Mouse (Mus musculus): ENCODE results near the gene Idua.

The Idua gene

GRCm38 (mm10) chr5:108654444-108654990, 5.6 kb upstream of the Idua start:
- no peak for DNase-seq (ENCODE audit: low spot score in 2 of 2)

DNA sequence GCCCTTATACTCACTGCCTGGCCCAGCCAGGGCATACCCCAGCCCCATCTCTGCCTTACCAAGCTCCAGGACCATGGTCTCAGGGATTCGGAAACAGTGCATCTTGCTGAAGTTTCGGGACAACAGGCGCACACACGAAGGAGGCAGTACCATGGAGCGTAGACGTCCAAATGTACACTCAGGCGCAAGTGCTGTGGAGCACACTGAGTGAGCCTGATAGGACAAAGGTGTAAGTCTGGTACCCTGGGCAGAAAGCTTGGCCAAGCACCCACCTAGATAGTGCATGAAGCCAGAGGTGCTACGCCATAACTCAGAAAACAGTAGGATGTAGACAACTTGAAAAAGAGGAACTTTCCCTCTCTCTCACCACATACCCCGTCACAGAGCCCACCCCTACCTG, 4.8 kb upstream of the Idua start:
- no peak for DNase-seq (ENCODE audit: low spot score in 2 of 2)

GRCm38 (mm10) chr5:108655891-108656650, 4.1 kb upstream of the Idua start:
- no peak for DNase-seq (ENCODE audit: low spot score in 2 of 2)

DNA sequence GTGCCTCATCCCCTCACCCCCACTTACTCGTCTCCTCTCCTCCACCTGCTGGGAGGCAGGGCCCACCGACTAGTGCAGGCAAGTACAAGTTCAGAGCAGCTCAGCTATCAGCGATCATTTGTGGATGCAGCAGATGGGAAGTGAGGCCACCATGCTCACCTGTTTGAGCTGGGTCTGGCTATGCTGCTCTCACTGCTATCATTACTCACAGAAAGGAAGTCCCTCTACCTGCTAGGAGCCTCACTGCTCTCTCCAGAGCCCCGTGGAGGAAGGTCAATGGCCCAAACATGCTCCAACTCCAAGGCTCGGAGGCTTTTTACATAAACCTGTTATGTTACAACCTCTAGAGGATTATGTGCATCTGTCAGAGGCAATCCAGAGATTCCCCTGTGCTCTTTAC, 2.7 kb upstream of the Idua start:
- DNase-seq (ENCODE audit: low spot score in 2 of 2), result no peak

DNA sequence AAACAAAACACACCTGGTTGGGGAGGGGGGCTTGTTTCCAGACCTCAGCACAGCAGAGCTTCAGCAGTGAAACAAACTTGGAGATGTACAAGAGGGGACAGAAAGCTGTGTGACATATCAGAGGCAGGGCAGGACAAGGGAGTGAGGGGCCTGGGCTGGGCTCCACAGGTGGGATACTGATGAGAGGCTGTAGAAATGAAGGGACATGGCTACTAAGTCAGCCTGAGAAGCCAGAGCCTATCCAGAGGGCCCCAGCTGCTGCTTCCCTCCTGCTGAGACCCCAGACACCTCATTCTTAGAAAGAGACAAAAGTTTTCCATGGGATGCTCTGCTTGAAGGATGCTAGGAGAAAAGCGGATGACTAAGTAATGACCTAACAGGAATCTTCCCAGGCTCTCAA, 1.5 kb upstream of the Idua start:
- no peak for DNase-seq (ENCODE audit: low spot score in 2 of 2)

DNA sequence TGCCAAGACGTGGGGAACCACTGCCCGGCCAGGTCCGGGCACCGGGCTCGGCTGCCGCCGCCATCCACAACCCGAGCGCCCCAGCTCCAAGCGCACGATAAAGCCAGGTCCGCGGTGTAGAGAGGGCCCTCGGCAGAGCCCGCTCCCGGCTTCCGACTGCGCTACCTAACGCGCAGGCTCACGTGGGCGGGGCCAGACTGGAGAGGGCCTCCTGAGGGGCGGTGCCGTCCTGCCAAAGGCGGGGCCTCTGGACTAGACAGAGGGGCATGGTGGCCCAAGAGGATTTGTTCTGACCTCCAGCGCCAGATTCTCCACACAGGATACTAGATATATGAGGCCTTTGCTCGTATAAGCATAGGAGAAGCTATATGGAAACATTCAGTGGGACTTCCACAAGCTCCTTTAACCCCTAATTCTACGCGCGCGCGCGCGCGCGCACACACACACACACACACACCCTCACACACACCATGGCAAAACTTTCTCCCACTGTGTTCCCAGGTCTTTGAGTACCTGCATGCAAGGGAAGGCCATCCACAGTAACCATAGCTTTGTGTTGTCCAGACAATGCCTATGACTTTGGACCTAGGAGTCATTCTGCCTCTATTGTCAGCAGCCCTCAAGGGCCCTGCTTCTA, 619 bp downstream of the Idua start:
- DNase-seq (ENCODE audit: low spot score in 2 of 2), result peak; percentile 93

- DNase-seq (ENCODE audit: low spot score in 2 of 2), result no peak
Observed at GRCm38 (mm10) chr5:108662772-108663171, 2.6 kb downstream of the Idua start.

DNA sequence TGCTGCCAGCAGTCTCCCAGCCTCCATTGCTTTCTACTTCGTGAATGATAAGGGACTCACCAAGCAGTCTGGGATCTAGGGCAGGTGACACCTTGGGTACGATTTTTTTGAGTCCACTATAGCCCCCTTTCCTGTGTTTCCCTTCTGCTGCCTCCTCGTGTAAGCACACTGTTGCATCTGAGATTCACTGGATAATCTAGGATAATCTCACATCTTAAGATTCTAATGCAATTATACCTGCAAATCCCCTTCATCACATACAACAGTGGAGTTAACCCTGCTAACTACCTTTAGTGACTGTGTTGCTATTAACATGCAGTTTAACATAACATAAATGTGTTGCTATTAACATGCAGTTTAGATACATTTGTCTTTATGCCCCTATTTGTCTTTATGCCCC, 4.9 kb downstream of the Idua start:
- DNase-seq (ENCODE audit: low spot score in 2 of 2), result no peak

DNA sequence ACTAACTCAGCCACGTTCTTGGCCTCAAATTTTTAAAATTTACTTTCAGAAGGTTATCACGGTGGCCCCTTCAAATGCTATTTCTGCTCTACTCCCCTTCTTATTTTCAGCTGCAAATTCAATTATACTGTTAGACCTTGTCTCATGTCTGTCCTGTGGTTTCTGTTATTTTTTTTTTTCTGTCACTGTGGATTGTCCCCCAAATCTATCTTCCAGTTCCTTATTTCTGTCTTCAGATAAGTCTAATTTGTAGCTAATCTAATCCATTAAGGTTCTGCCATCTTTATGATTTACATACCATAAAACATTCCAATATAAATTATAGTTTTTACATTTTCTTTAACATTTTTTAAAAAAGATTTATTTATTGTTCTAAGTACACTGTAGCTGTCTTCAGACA, 7.2 kb downstream of the Idua start:
- no peak for DNase-seq (ENCODE audit: low spot score in 2 of 2)

- no peak for DNase-seq (ENCODE audit: low spot score in 2 of 2)
Observed at GRCm38 (mm10) chr5:108668387-108668932, 8.3 kb downstream of the Idua start.

- DNase-seq (ENCODE audit: low spot score in 2 of 2), result peak; percentile 93
Observed at GRCm38 (mm10) chr5:108668977-108669936, 9.1 kb downstream of the Idua start, which contains the start of gene Dgkq. TSS of gene Dgkq (minus strand) at chr5:108669672.

GRCm38 (mm10) chr5:108669986-108670385, 9.9 kb downstream of the Idua start:
- no peak for DNase-seq (ENCODE audit: low spot score in 2 of 2)

- no peak for DNase-seq (ENCODE audit: low spot score in 2 of 2)
Observed at GRCm38 (mm10) chr5:108670785-108671184, 10.7 kb downstream of the Idua start.

- no peak for DNase-seq (ENCODE audit: low spot score in 2 of 2)
Observed at GRCm38 (mm10) chr5:108671757-108672156, 11.6 kb downstream of the Idua start.

- DNase-seq (ENCODE audit: low spot score in 2 of 2), result no peak
Observed at GRCm38 (mm10) chr5:108674624-108675023, 14.5 kb downstream of the Idua start.

GRCm38 (mm10) chr5:108675251-108675816, 15.2 kb downstream of the Idua start, which contains the start of gene Slc26a1:
TSS of gene Slc26a1 (minus strand) at chr5:108675569.
- no peak for DNase-seq (ENCODE audit: low spot score in 2 of 2)

GRCm38 (mm10) chr5:108676772-108677498, 16.8 kb downstream of the Idua start:
- no peak for DNase-seq (ENCODE audit: low spot score in 2 of 2)

DNA sequence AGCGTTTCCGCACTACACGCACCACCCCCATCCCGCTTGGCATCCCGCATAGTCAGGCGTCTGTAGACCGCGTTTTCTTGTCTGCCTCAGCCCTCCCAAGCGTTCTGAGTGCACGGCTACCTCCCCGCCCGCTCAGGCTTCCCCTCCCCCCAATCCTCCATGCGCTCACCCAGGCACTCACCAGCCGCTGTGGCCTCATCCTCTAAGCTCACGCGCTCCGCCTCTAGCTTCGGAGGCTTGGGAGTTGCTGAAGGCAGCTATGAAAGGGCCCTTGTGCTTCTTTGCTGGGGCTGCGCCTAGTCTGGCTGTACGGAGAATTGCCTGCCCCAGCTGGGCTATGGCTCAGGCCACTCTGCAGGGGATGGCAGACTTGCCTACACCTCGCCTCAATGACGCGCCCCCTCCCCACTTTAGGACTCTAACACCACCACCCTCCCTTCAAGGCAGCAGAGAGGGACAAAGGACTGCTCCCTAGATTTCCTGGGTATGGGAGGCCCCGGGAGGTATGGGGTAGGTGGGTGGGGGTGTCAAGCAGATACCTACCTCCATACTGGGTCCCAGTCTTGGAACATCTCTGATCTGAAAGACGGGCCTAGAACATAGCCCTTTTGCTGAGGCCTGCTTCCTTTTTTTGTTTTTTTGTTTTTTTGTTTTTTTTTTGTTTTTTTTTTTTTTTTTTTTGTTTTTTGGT, 17.6 kb downstream of the Idua start:
- DNase-seq (ENCODE audit: low spot score in 2 of 2), result no peak

DNA sequence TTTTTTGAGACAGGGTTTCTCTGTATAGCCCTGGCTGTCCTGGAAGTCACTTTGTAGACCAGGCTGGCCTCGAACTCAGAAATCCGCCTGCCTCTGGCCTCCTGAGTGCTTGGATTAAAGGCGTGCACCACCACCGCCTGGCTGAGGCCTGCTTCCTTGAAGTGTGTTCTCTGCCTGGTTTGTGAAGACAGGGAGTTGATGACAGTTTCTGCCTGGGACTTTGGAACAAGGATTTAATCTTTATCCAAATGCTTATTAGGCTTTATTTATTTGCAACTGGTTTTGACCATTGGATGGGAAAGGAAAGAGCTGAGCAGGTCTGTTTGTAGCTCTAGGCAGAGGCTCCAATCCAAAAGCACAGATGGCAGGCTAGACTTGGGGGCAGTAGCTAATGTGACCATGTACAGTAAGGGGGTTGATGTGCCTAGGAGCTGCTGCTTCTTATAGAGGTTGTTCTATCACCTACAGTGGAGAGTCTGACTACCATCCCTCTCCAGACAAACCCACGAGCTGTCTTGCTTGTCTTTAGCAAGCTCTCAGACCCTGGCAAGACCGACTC, 18.2 kb downstream of the Idua start:
- DNase-seq (ENCODE audit: low spot score in 2 of 2), result no peak

DNA sequence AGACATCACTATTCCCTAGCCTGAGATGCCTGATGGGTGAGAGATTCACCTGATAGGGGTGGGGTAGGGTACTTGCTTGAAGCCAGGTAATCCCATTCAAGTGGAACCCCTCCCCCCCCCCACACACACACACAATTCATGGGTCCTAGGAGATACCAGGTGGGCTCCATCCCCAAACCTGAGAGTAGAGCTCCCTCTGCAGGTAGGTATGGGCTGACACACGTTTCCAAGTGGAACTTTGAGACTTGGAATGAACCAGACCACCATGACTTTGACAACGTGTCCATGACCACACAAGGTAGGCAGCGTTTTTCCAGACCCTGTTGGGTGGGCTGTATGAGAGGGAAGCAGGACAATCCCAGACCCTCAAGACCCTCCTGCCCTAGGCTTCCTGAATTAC, 19.8 kb downstream of the Idua start:
- no peak for DNase-seq (ENCODE audit: low spot score in 2 of 2)
